In genomic region chr10:75063301-75063965, GRCm38 (mm10) we compare ENCODE assay signal across 8 mouse cellular contexts. TPM values are rescaled to one million over a fixed set of nuclear protein-coding genes. Genes with fewer than 3 reads are reported as not detected.
DNase-seq lines count a peak whose midpoint lies in the region; ATAC-seq and TF ChIP-seq lines count a peak whose summit lies in the region.

No protein-coding gene starts in this region.

- peak overlapping the region; percentile 98 for H3K4me2 ChIP-seq in hindbrain, embryonic 13.5 days
- peak overlapping the region; percentile 69 for H3K4me2 ChIP-seq in liver, embryonic 14.5 days (ENCODE audit: low read depth)

- H3K9ac ChIP-seq in hindbrain, embryonic 13.5 days: peak overlapping the region; percentile 70
- no peak overlapping the region for H3K9ac ChIP-seq in liver, embryonic 14.5 days (replicated peaks)

- peaks cover 4% of the 10 kb centered on the region; the same call in 1 of the 2 replicates for H3K36me3 ChIP-seq in hindbrain, embryonic 13.5 days
- no peaks in the 10 kb centered on the region for H3K36me3 ChIP-seq in liver, embryonic 14.5 days (replicated peaks; ENCODE audit: control insufficient read depth, insufficient read depth, low read depth)

- peak; percentile 33 for DNase-seq in gastrocnemius, adult 2 months
- DNase-seq in gastrocnemius, adult 8-10 months (ENCODE audit: low spot score in 2 of 2): no peak
- DNase-seq in liver, embryonic 14.5 days (ENCODE audit: low read depth in 3 of 3, low spot score in 3 of 3): no peak
- no peak for DNase-seq in layer of hippocampus, postnatal 36 days
- no peak for DNase-seq in right cerebral cortex, postnatal 4 days
- no peak for DNase-seq in frontal cortex, adult 2 months (ENCODE audit: extremely low spot score in 1 of 2, low spot score in 1 of 2)

- no peak for TF ChIP-seq CTCF in gastrocnemius, adult 2 months (IDR thresholded peaks at IDR 0.05)
- no peak for TF ChIP-seq CTCF in liver, embryonic 14.5 days (IDR thresholded peaks at IDR 0.05; ENCODE audit: low read depth)

- no peak for TF ChIP-seq EP300 in liver, embryonic 14.5 days (IDR thresholded peaks at IDR 0.05; ENCODE audit: low read depth)

- H3K27me3 ChIP-seq in hindbrain, embryonic 13.5 days: no peaks in the 10 kb centered on the region
- peaks cover 34% of the 10 kb centered on the region for H3K27me3 ChIP-seq in liver, embryonic 14.5 days (ENCODE audit: control insufficient read depth, insufficient read depth, low read length)

- H3K9me3 ChIP-seq in hindbrain, embryonic 13.5 days: no peaks in the 10 kb centered on the region
- H3K9me3 ChIP-seq in liver, embryonic 14.5 days (ENCODE audit: control insufficient read depth, low read length): no peaks in the 10 kb centered on the region

- no peak for ATAC-seq in hindbrain, embryonic 13.5 days (ENCODE audit: low FRiP score)
- ATAC-seq in liver, embryonic 14.5 days (ENCODE audit: insufficient read depth): no peak

- H3K4me3 ChIP-seq in gastrocnemius, adult 2 months: peak overlapping the region; percentile 93
- peak overlapping the region; percentile 7; the same call in 1 of the 2 replicates for H3K4me3 ChIP-seq in brown adipose tissue, adult 24 weeks (ENCODE audit: insufficient read depth, low read depth, low read length)
- peak overlapping the region; percentile 88 for H3K4me3 ChIP-seq in hindbrain, embryonic 13.5 days
- no peak overlapping the region; a peak in 1 of 4 replicates for H3K4me3 ChIP-seq in liver, embryonic 14.5 days (ENCODE audit: insufficient read depth in 1 of 2, low read depth in 2 of 2, low read length in 2 of 2)

- WGBS in hindbrain, embryonic 13.5 days: 56% methylated on average over 12 of the region's 12 CpGs
- WGBS in liver, embryonic 14.5 days (ENCODE audit: insufficient replicate concordance): 46% methylated on average over 12 of the region's 12 CpGs

- peaks cover 20% of the 10 kb centered on the region for H3K4me1 ChIP-seq in brown adipose tissue, adult 24 weeks (ENCODE audit: control insufficient read depth, insufficient read depth, insufficient read length, low read length)
- peaks cover 87% of the 10 kb centered on the region for H3K4me1 ChIP-seq in hindbrain, embryonic 13.5 days (replicated peaks)
- peaks cover 0 to 17% of the 10 kb centered on the region in 2 experiments; a peak in 3 of 4 replicates for H3K4me1 ChIP-seq in liver, embryonic 14.5 days (replicated peaks; ENCODE audit: control insufficient read depth in 2 of 2, insufficient read depth in 2 of 2, low read length in 1 of 2)

- H3K27ac ChIP-seq in gastrocnemius, adult 2 months: peak overlapping the region; percentile 20; the same call in 1 of the 2 replicates
- no peak overlapping the region for H3K27ac ChIP-seq in brown adipose tissue, adult 24 weeks (replicated peaks; ENCODE audit: low read depth, low read length)
- 0 out of 2 replicates have a peak overlapping the region, but pooled peaks have one; percentile 3 for H3K27ac ChIP-seq in hindbrain, embryonic 13.5 days
- H3K27ac ChIP-seq in liver, embryonic 14.5 days: no peak overlapping the region

- intact Hi-C loops in gastrocnemius, adult 2 months (cut with DNase I): loop anchor here (5.0 kb wide), 1 partner anchor 39 kb away; no protein-coding TSS in a partner anchor

RNA-seq across cellular contexts. Expression of gene Bcr, which starts 3.0 kb away (rescaled TPM):
- total RNA-seq in gastrocnemius, adult 2 months (2021): 1 to 10 TPM; 4.1 to 5.1 TPM
- 1 to 10 TPM; 3.5 to 5.5 (median 4.7) TPM for total RNA-seq in gastrocnemius, adult 8-10 months (2022)
- 9.1 and 9.5 TPM in 2 replicates for polyA plus RNA-seq in brown adipose tissue, adult 24 weeks (2012; ENCODE audit: insufficient read depth, insufficient read length, missing spikeins)
- polyA plus RNA-seq in hindbrain, embryonic 13.5 days (2015; fragmentation: Nextera tagmentation; extraction: Ambion mirVana): 15.1 and 15.8 TPM in 2 replicates
- 3.3 and 3.5 TPM in 2 replicates for polyA plus RNA-seq in liver, embryonic 14.5 days (2012; rRNA removed)
- polyA plus RNA-seq in liver, embryonic 14.5 days (2014; fragmentation: Nextera tagmentation; extraction: Ambion mirVana): 0.85 and 1.3 TPM in 2 replicates
- 100 to 1,000 TPM; 121 to 133 TPM for total RNA-seq in layer of hippocampus, postnatal 36 days (2021)
- 68.9 and 69.4 TPM in 2 replicates for polyA plus RNA-seq in frontal cortex, adult 2 months (2012; rRNA removed)

RNA-seq across cellular contexts. Expression of gene Rab36, which starts 26.6 kb away (rescaled TPM):
- under 1 TPM; 0.47 to 0.59 TPM for total RNA-seq in gastrocnemius, adult 2 months (2021)
- 1 to 10 TPM in 1 of 4 experiments, under 1 TPM in 3; 0.10 to 1.0 (median 0.19) TPM for total RNA-seq in gastrocnemius, adult 8-10 months (2022)
- polyA plus RNA-seq in brown adipose tissue, adult 24 weeks (2012; ENCODE audit: insufficient read depth, insufficient read length, missing spikeins): not detected in 2 replicates
- polyA plus RNA-seq in hindbrain, embryonic 13.5 days (2015; fragmentation: Nextera tagmentation; extraction: Ambion mirVana): 14.4 and 15.7 TPM in 2 replicates
- polyA plus RNA-seq in liver, embryonic 14.5 days (2012; rRNA removed): 2.0 and 2.5 TPM in 2 replicates
- 0.70 and 1.1 TPM in 2 replicates for polyA plus RNA-seq in liver, embryonic 14.5 days (2014; fragmentation: Nextera tagmentation; extraction: Ambion mirVana)
- total RNA-seq in layer of hippocampus, postnatal 36 days (2021): 10 to 100 TPM; 30.4 to 32.2 TPM
- 41.6 TPM in 2 replicates for polyA plus RNA-seq in frontal cortex, adult 2 months (2012; rRNA removed)

RNA-seq across cellular contexts. Expression of gene Rsph14, which starts 31.0 kb away (rescaled TPM):
- total RNA-seq in gastrocnemius, adult 2 months (2021): not detected
- total RNA-seq in gastrocnemius, adult 8-10 months (2022): not detected
- not detected in 2 replicates for polyA plus RNA-seq in brown adipose tissue, adult 24 weeks (2012; ENCODE audit: insufficient read depth, insufficient read length, missing spikeins)
- 0.91 and 1.0 TPM in 2 replicates for polyA plus RNA-seq in hindbrain, embryonic 13.5 days (2015; fragmentation: Nextera tagmentation; extraction: Ambion mirVana)
- not detected in 2 replicates for polyA plus RNA-seq in liver, embryonic 14.5 days (2012; rRNA removed)
- not detected in 2 replicates for polyA plus RNA-seq in liver, embryonic 14.5 days (2014; fragmentation: Nextera tagmentation; extraction: Ambion mirVana)
- 1 to 10 TPM in 1 of 2 experiments, not detected in 1; 1.1 TPM for total RNA-seq in layer of hippocampus, postnatal 36 days (2021)
- polyA plus RNA-seq in frontal cortex, adult 2 months (2012; rRNA removed): 0.32 and 0.42 TPM in 2 replicates

Comparison
In these comparisons a context has a peak if more than half of its experiments do, and no peak if none do; other contexts are left out.
1. H3K27ac ChIP-seq: peak in gastrocnemius, adult 2 months (single experiment) and hindbrain, embryonic 13.5 days (single experiment); none in brown adipose tissue, adult 24 weeks (single experiment) and liver, embryonic 14.5 days (single experiment).
2. H3K4me3 ChIP-seq: peak in gastrocnemius, adult 2 months (single experiment), brown adipose tissue, adult 24 weeks (single experiment) and hindbrain, embryonic 13.5 days (single experiment); none in liver, embryonic 14.5 days (0 of 2).